Mouse (Mus musculus) right cerebral cortex, postnatal 14 days (tissue): ENCODE data around the gene 1700021F05Rik.

Experiments used
- DNase-seq: peaks from one replicate; pipeline ENCODE4 v3.0.0; 2022

The 1700021F05Rik gene

DNA sequence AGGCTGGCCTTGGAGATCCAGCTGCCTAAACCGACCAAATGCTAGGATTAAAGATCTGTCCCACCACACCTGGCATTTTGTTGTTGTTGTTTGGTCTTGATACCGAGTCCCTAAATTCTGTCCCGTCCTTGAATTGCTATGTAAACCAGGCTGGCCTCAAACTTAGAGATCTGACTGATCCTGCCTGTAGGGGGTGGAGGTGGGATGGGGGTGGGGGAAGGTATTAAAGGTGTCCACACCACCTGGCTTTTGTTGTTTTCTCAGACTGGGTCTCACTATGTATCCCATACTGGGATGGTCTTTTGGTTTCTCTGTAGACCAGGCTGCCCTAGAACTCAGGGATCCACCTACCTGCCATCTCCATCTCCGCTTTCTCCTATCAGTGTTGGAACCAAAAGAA is 59.6 kb downstream of the 1700021F05Rik start:
- DNase-seq: no peak

DNA sequence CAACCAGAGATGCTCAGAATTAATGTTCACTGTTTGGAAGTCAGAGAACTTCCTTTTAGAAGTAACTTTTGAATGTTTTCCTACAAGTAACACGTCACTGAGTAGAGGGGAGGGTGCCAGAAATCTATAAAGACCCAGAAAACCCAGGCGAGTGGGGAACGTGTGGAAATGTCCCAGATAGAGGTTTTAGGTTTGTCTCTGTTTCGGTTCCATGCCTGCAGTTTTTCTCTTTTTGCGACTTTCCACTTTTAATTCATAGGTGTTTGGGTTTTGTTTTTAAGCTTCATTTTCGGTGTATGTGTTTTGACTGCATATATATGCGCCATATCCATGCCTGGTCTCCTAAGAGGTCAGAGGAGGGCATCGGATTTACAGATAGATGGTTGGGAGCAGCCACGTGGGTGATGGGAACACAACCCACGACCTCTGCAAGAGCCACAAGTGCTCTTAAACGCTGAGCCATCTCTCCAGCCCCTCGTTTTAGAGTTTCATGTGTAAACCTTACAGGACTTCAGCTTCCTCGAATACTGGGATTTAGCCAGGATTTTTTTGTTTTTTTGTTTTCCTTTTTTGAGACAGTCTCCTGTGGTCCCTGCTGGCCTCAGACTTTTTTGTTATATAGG is 60.5 kb downstream of the 1700021F05Rik start:
- DNase-seq: no peak

DNA sequence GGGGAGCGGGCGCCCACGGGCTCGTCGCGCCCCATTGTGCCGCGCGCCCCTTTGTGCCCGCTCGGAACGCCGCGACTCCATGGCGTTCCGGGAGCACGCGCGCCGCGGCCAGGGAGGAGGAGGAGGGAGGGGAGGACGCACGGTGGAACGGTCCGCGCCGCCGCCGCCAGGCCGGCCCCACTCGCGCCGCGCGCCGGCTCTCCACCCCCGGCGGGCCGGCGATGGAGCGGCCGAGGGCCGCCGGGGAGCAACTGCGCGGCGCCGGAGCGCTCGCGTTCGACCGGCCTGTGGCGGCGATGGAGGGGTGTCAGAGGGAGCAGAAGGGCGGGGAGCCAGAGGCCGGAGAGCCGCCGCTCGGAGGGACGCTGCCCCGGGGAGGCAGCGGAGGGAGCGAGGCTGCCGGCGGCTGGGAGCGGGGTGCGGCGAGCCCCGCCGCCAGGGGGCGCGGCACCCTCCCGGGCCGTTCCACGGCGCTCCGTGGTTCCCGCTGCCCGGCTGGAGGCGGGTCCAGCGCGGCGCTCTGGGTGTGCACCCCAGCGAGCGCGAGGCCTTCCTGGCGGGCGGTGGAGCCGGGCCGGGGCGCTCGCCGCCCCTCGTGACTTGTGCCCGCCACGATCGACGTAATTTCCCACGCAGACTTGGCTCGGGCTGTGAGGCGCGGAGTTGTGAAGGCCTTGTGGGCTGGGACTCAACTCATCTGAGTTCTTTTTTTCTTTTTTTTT is 61.2 kb downstream of the 1700021F05Rik start:
- DNase-seq: peak; percentile 71

DNA sequence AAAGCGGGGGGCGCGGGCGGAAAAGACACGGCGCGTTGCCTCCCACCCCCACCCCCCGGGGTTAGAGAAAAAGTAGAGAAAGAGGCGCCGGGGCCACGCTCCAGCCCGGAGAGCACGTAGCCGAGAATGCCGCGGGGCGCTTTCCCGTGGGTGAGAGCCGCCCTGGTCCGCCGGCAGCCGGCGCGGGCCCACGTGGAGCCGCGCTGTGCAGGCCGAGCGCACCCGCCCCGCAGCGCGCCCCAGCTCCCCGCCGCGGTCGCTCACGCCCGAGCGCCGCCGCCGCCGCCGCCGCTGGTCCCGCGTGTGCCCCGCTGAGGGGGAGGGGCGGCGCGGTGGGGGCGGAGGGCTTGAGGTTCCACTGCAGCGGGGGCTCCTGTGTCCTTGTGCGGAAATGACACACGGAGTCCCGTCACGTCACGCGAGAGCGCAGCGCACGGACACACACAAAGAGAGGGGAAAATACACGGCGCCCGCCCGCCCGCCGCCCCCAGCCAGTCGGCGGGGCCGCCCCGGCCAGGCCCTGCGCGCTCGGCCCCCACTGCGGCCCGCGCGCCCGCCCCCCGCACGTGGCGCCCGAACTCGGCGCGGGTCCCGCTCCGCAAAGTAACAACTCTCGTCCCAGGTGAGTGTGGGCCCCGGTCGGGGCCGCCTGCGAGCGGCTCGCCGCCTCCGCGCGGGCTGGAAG is 61.9 kb downstream of the 1700021F05Rik start, which contains the start of gene Bend3:
Gene Bend3, plus strand, starts transcription at position 81 of the 685 bp plus-strand sequence.
- DNase-seq: peak; percentile 76

DNA sequence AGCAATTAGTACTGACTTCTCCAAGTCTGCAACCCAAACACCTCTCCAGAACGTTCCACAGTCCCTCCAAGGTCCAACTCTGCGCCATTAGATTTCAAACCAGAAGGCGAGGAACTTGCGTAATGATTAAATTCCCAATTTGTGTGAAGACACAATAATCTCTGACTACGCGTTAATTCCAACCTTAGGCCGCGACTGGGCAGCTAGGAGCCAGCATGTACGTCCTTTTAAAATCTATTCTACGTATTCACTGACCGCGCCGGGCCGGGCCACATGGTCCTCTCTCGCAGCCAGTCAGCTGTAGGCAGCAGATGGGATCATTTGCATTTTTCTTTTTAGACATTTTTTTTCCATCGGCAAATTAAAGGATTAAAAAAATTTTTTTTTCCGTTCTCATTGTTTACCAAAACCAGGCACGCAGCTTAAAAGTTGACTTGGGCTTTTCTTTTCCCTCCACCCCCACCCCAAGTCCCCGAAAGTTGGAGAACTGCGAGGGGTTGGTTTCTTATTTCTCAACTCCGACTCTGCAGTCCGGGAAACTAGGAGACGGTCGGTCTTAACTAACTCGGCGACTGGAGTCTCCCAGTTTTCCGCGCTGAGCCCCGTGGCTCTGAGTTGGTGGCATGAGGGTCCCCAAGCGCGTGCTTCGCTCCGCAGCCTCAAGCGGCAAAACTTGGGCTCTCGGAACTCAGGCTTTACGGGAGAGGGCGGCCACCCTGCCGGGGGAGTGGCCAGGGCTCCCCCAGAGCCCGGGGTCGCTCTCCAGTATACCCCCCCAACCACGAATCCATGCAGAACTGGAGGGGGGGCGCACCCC is 62.7 kb downstream of the 1700021F05Rik start:
- DNase-seq: peak; percentile 51

DNA sequence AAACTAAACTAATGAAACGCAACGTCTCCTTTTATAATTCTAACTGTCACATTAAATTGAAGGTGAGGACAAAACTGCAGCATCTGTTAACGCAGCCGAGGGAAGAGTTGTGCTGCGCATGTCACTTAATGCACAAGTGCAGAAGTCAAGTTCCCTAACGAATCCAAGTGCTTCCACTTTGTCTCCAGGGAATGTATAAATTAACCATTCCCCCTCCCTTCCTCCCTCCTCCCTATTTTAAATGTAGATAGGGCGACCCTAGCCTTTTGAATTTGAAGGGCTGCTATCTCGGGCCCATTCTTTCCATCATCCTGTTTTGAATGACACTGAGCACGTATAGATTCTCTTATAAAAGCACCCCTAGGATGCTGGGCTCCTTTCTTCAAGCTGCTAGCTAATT is 63.3 kb downstream of the 1700021F05Rik start:
- no peak for DNase-seq

DNA sequence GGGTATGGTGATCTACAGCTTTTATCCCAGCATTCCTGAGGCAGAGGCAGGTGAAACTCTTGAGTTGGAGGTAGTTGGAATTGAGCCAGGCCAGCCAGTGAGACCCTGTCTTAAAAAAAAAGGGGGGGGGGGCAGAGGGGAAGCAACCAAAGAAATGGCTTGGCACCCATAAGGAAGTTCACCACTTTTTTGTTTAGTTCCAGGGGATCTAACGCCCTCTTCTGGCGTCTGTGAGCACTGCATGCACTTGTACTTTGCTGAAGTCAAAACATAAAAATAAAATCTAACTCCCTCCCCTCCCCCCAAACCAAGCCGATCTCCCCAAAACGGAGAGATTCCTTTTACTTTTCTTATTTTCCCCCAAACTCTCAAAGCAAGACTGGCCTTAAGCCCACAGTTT is 65.4 kb downstream of the 1700021F05Rik start:
- DNase-seq: peak; percentile 42
